In genomic region chr11:62645337-62645675, GRCm38 (mm10) we compare ENCODE assay signal across 8 mouse cellular contexts. TPM values are rescaled to one million over a fixed set of nuclear protein-coding genes. Genes with fewer than 3 reads are reported as not detected.
DNase-seq lines count a peak whose midpoint lies in the region; ATAC-seq and TF ChIP-seq lines count a peak whose summit lies in the region.

No protein-coding gene starts in this region.

- no peak for DNase-seq in gastrocnemius, adult 2 months
- DNase-seq in gastrocnemius, postnatal 14 days: no peak
- peak; percentile 73 for DNase-seq in ovary, postnatal 36 days (ENCODE audit: low spot score)
- no peak for DNase-seq in ovary, postnatal 10 days (ENCODE audit: low spot score)
- no peak for DNase-seq in limb, embryonic 11.5 days (ENCODE audit: low spot score)
- DNase-seq in layer of hippocampus, postnatal 10 days (ENCODE audit: low spot score in 2 of 2): no peak
- no peak for DNase-seq in layer of hippocampus, adult 8-10 months (ENCODE audit: low spot score in 2 of 2)

- 88% methylated on average over 4 of the region's 4 CpGs for WGBS in limb, embryonic 11.5 days

- no peak overlapping the region for H3K9ac ChIP-seq in limb, embryonic 11.5 days (ENCODE audit: low read length)

- peaks cover 18% of the 10 kb centered on the region for H3K4me1 ChIP-seq in limb, embryonic 11.5 days (ENCODE audit: control insufficient read depth, insufficient read depth, low read length)
- peaks cover 7% of the 10 kb centered on the region for H3K4me1 ChIP-seq in testis, adult 2 months (ENCODE audit: control insufficient read depth, insufficient read depth, low read length)

- peak overlapping the region; percentile 11; the same call in 1 of the 2 replicates for H3K4me2 ChIP-seq in limb, embryonic 11.5 days (ENCODE audit: low read depth, severe bottlenecking)

- TF ChIP-seq POLR2A in testis, adult 2 months (IDR thresholded peaks at IDR 0.05; ENCODE audit: control insufficient read depth, low read depth, low read length): no peak

- H3K27me3 ChIP-seq in limb, embryonic 11.5 days (ENCODE audit: control insufficient read depth, insufficient read depth, low read length): no peaks in the 10 kb centered on the region
- no peaks in the 10 kb centered on the region for H3K27me3 ChIP-seq in testis, adult 2 months (ENCODE audit: control insufficient read depth, insufficient read depth, low read length)

- intact Hi-C loops in gastrocnemius, adult 2 months (cut with DNase I): no loop called here
- intact Hi-C loops in gastrocnemius, postnatal 14 days (cut with DNase I; ENCODE audit: low total_unique reads): loop anchor here (2.0 kb wide), 1 partner anchor 29 kb away; no protein-coding TSS in a partner anchor

- peaks cover 2% of the 10 kb centered on the region; the same call in 1 of the 2 replicates for H3K36me3 ChIP-seq in limb, embryonic 11.5 days (ENCODE audit: control insufficient read depth, insufficient read depth, low read length)
- H3K36me3 ChIP-seq in testis, adult 2 months (ENCODE audit: control insufficient read depth, insufficient read depth, low read length): no peaks in the 10 kb centered on the region

- H3K27ac ChIP-seq in gastrocnemius, adult 2 months: peak overlapping the region; percentile 87
- no peak overlapping the region for H3K27ac ChIP-seq in limb, embryonic 11.5 days (replicated peaks; ENCODE audit: low read depth, low read length)
- peak overlapping the region; percentile 63 for H3K27ac ChIP-seq in testis, adult 2 months (ENCODE audit: control insufficient read depth, insufficient read depth, low read depth, low read length)

- H3K9me3 ChIP-seq in limb, embryonic 11.5 days (ENCODE audit: control insufficient read depth, low read length): no peaks in the 10 kb centered on the region

- H3K4me3 ChIP-seq in gastrocnemius, adult 2 months: peak overlapping the region; percentile 87
- no peak overlapping the region for H3K4me3 ChIP-seq in limb, embryonic 11.5 days (ENCODE audit: low read depth, low read length)
- no peak overlapping the region for H3K4me3 ChIP-seq in testis, adult 2 months (ENCODE audit: control insufficient read depth, low read depth, low read length)

- no peak for TF ChIP-seq CTCF in gastrocnemius, adult 2 months (IDR thresholded peaks at IDR 0.05)
- no peak for TF ChIP-seq CTCF in testis, adult 2 months (IDR thresholded peaks at IDR 0.05; ENCODE audit: control insufficient read depth, insufficient read depth, insufficient replicate concordance, low read depth, low read length)

- no peak for ATAC-seq in limb, embryonic 11.5 days (ENCODE audit: insufficient number of reproducible peaks, low FRiP score, low TSS enrichment, low read depth)

RNA-seq across cellular contexts. Expression of gene Lrrc75a, which starts 3.0 kb away (rescaled TPM):
- 1 to 10 TPM; 3.2 to 5.6 TPM for total RNA-seq in gastrocnemius, adult 2 months (2021)
- 1 to 10 TPM; 7.2 to 8.8 TPM for total RNA-seq in gastrocnemius, postnatal 14 days (2021)
- 20.6 TPM in 2 replicates for polyA plus RNA-seq in limb, embryonic 11.5 days (2014; fragmentation: Nextera tagmentation; extraction: Ambion mirVana)
- polyA plus RNA-seq in testis, adult 2 months (2012; rRNA removed): 6.8 and 8.0 TPM in 2 replicates
- 10 to 100 TPM; 10.7 to 11.3 TPM for total RNA-seq in layer of hippocampus, postnatal 10 days (2021)
- total RNA-seq in layer of hippocampus, adult 8-10 months (2022): 1 to 10 TPM; 7.5 to 9.3 (median 9.0) TPM

RNA-seq across cellular contexts. Expression of gene Mmgt2, which starts 3.2 kb away (rescaled TPM):
- total RNA-seq in gastrocnemius, adult 2 months (2021): 1 to 10 TPM; 2.9 to 3.5 TPM
- total RNA-seq in gastrocnemius, postnatal 14 days (2021): 1 to 10 TPM; 5.5 to 7.8 TPM
- 54.1 and 60.7 TPM in 2 replicates for polyA plus RNA-seq in limb, embryonic 11.5 days (2014; fragmentation: Nextera tagmentation; extraction: Ambion mirVana)
- 5.2 and 8.6 TPM in 2 replicates for polyA plus RNA-seq in testis, adult 2 months (2012; rRNA removed)
- 10 to 100 TPM; 19.1 to 23.4 TPM for total RNA-seq in layer of hippocampus, postnatal 10 days (2021)
- total RNA-seq in layer of hippocampus, adult 8-10 months (2022): 10 to 100 TPM; 17.4 to 25.5 (median 20.8) TPM
